Mouse (Mus musculus) brain, embryonic 18.5 days (tissue): Measurements from ENCODE around the gene Eps8l1.

Source experiments
- DNase-seq: peaks from one replicate; pipeline ENCODE4 v3.0.0-alpha.2; 2012; ENCODE audit warnings: low read depth, low spot score

Eps8l1 gene

GRCm38 (mm10) chr7:4478021-4478795, 17.7 kb downstream of the Eps8l1 start:
- DNase-seq = no peak

GRCm38 (mm10) chr7:4478796-4479291, 18.4 kb downstream of the Eps8l1 start:
- DNase-seq = no peak

- DNase-seq = no peak
Measured at GRCm38 (mm10) chr7:4479674-4480073, 19.2 kb downstream of the Eps8l1 start.

GRCm38 (mm10) chr7:4482281-4482680, 21.8 kb downstream of the Eps8l1 start:
- no peak for DNase-seq

- DNase-seq = no peak
Measured at GRCm38 (mm10) chr7:4491308-4491707, 30.8 kb downstream of the Eps8l1 start.

- DNase-seq = no peak
Measured at GRCm38 (mm10) chr7:4492284-4493224, 32.1 kb downstream of the Eps8l1 start.

- DNase-seq = no peak
Measured at GRCm38 (mm10) chr7:4493991-4494390, 33.5 kb downstream of the Eps8l1 start.

GRCm38 (mm10) chr7:4496468-4496867, 36.0 kb downstream of the Eps8l1 start:
- DNase-seq = no peak

- DNase-seq = no peak
Measured at GRCm38 (mm10) chr7:4497271-4497903, 36.9 kb downstream of the Eps8l1 start.

- no peak for DNase-seq
Measured at GRCm38 (mm10) chr7:4498251-4498650, 37.8 kb downstream of the Eps8l1 start.

GRCm38 (mm10) chr7:4499034-4499433, 38.6 kb downstream of the Eps8l1 start:
- DNase-seq = no peak

- DNase-seq = no peak
Measured at GRCm38 (mm10) chr7:4500892-4501471, 40.5 kb downstream of the Eps8l1 start.

GRCm38 (mm10) chr7:4501558-4502397, 41.3 kb downstream of the Eps8l1 start, which contains the start of gene Ppp1r12c:
Gene Ppp1r12c (minus strand): TSS chr7:4501680.
- peak; percentile 88 for DNase-seq

GRCm38 (mm10) chr7:4502421-4503090, 42.1 kb downstream of the Eps8l1 start:
- DNase-seq = peak; percentile 70

- DNase-seq = no peak
Measured at GRCm38 (mm10) chr7:4503100-4503499, 42.6 kb downstream of the Eps8l1 start.

GRCm38 (mm10) chr7:4503858-4504257, 43.4 kb downstream of the Eps8l1 start:
- no peak for DNase-seq

- DNase-seq = no peak
Measured at GRCm38 (mm10) chr7:4504646-4505435, 44.4 kb downstream of the Eps8l1 start.

- no peak for DNase-seq
Measured at GRCm38 (mm10) chr7:4507220-4507619, 46.7 kb downstream of the Eps8l1 start.
